Mouse (Mus musculus) hindbrain, postnatal 0 days (tissue): Measurements from ENCODE around the gene Dnm1. TPM values are rescaled to one million over a fixed set of nuclear protein-coding genes. Genes with fewer than 3 reads are reported as not detected.
A peak's percentile ranks its signal among the peaks of the same experiment; 100 is the strongest.

Experiments used
- ATAC-seq: fragments of 200-750 bp; cut with Nextera tagmentation; 2 replicates; pipeline ENCODE4 v1.8.0; 2017; ENCODE audit warnings: mild to moderate bottlenecking, moderate TSS enrichment, moderate library complexity
- DNase-seq: peaks from one replicate; pipeline ENCODE4 v3.0.0-alpha.2; 2015; ENCODE audit warnings: low spot score
- H3K27ac ChIP-seq: fragments of 300-500 bp; sonication (generic); 2 replicates; pipeline ENCODE4 v1.5.1; 2014; ENCODE audit warnings: mild to moderate bottlenecking
- H3K27me3 ChIP-seq: fragments of 300-500 bp; sonication (generic); 2 replicates; pipeline ENCODE4 v1.6.1; 2014; ENCODE audit warnings: low read length, mixed read lengths; ENCODE audit not compliant: insufficient read depth
- H3K36me3 ChIP-seq: fragments of 300-500 bp; sonication (generic); 2 replicates; pipeline ENCODE4 v1.6.1; 2014; ENCODE audit warnings: low read length, mixed read lengths; ENCODE audit not compliant: insufficient read depth
- H3K4me1 ChIP-seq: fragments of 300-500 bp; sonication (generic); 2 replicates; pipeline ENCODE4 v1.6.1; 2014; ENCODE audit warnings: antibody characterized with exemption, low read length, mixed read lengths; ENCODE audit not compliant: insufficient read depth
- H3K4me2 ChIP-seq: fragments of 300-500 bp; sonication (generic); 2 replicates; pipeline ENCODE4 v1.6.1; 2014; ENCODE audit warnings: low read depth, mild to moderate bottlenecking, low read length, moderate library complexity, mixed read lengths
- H3K4me3 ChIP-seq: fragments of 300-500 bp; sonication (generic); 2 replicates; pipeline ENCODE4 v1.5.1; 2014; ENCODE audit warnings: low read length
- H3K9ac ChIP-seq: fragments of 300-500 bp; sonication (generic); replicated peaks from 2 replicates; pipeline ENCODE4 v1.6.1; 2014; ENCODE audit warnings: mild to moderate bottlenecking, low read length, moderate library complexity, mixed read lengths
- H3K9me3 ChIP-seq: fragments of 300-500 bp; sonication (generic); 2 replicates; pipeline ENCODE4 v1.6.1; 2016; ENCODE audit warnings: low read length, mixed read lengths
- CTCF ChIP-seq: IDR thresholded peaks from 2 replicates; pipeline ENCODE4 v1.5.1; 2016; ENCODE audit warnings: antibody characterized with exemption, control low read depth, low read depth
- WGBS: fragments of 180-500 bp; shearing (Covaris S2); extraction: QIAGEN DNeasy Blood & Tissue Kit; methylation state at CpG from one replicate; pipeline ENCODE4 v1.1.7; 2014; 5-methylcytosine and 5-hydroxymethylcytosine counted together
- polyA plus RNA-seq: library from polyadenylated mRNA; unstranded; fragments of >200 nt; fragmentation: Nextera tagmentation; extraction: Ambion mirVana; gene quantifications from 2 replicates; pipeline ENCODE4 v1.2.1, GENCODE M21; 2015
- total RNA-seq: library from RNA; depleted of rRNA; stranded (reverse); fragments of >200 nt; gene quantifications from 2 replicates; pipeline ENCODE4 v1.2.3, GENCODE M21; 2014

Gene Dnm1
- total and polyA plus RNA-seq, 2 experiments from 2014 or later, result 96.9 to 190 TPM

DNA sequence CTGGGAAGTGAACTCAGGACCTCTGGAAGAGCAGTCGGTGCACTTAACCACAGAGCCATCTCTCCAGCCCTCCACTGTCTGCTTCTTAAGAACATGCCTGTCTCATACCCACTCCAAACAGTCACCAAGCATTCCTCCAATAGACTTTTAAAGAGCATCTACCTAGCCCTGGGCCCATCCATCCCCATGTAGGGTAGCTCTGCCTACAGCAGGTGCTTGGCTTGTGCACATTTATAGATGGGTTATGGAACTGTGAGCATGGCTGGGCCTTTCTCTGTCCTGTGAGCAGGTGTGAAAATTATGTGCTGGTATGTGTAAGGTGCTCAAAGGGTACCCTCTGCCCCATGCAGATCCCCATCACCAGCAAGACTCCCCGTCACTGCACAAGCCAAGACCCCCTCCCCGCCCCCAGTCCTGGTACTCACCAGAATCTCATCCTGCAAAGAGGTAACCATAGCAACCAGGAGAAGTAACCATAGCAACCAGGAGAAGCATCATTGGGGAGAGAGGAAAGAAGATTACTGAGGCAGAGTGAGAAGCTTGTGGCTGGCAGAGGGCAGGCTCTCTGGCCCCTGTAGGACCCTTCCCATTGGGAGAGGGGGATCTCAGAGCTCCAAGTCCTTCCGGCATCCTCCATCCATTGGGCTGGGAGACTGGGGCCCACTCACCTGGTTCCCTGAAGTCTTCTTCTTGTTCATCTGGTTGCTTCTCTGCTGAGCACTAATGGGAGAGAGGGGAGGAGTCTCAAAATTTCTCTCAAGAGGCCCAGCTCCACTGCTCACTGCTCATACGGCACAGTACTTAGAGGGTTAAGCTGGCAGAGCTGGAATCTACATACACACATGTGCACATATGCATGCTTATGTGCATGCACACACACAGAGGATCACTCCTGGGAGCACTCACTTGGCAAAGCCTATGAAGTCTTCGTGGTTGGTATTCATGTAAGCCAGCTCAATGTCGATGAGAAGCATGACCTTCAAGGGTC is 30.1 kb downstream of the Dnm1 start:
- ATAC-seq (peak; percentile 67), DNase-seq (peak; percentile 77)
- H3K4me1 ChIP-seq, result no peaks in the 10 kb centered on the region; the same call in 1 of the 2 replicates
- no peaks in the 10 kb centered on the region for H3K27me3 ChIP-seq
- TF ChIP-seq CTCF, result no peak
- H3K4me3 ChIP-seq, result no peak overlapping the region
- H3K36me3 ChIP-seq, result no peaks in the 10 kb centered on the region
- WGBS, result 54% methylated on average over 7 of the region's 7 CpGs
- no peak overlapping the region for H3K9ac ChIP-seq
- no peaks in the 10 kb centered on the region for H3K9me3 ChIP-seq
- peak overlapping the region; percentile 67 for H3K27ac ChIP-seq
- H3K4me2 ChIP-seq, result 0 out of 2 replicates have a peak overlapping the region, but pooled peaks have one; percentile 3

DNA sequence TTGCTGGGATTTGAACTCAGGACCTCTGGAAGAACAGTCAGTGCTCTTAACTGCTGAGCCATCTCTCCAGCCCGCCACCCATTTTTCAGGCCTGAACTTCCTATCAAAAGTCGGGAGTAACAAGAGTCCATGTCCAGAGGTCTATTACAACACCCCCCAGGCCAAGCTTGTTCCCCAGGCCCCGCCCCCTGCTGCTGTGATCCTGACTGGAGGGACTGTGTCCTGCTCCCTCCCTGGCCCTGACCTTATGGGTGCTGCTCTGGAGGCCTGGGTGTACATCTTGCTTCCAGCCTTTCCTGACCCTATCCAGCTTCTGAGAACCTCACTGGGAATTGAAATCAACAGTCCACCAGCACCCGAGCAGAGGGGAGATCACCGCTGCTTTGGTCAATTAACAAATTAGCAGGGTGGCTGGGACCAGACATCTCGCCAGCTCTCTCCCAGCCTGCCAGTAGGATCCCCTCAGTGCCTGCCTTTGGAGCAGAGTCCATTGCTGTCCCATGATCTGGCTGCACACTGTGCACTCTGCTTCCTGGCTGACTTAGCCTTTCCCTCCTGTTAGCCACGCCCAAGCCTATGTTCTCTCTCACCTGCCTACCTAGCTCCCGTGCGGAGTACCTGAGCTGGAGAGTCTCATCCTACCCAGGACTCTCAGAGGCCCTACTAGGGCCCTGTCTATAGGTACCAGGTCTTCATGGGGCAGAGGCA is 31.4 kb downstream of the Dnm1 start:
- WGBS, result 68% methylated on average over 9 of the region's 9 CpGs
- Histone ChIP-seq H3K9me3 (no peaks in the 10 kb centered on the region), H3K4me1 (no peaks in the 10 kb centered on the region; the same call in 1 of the 2 replicates), H3K4me2 (no peak overlapping the region), H3K27ac (peak overlapping the region; percentile 67; the same call in 1 of the 2 replicates), H3K9ac (no peak overlapping the region), H3K36me3 (no peaks in the 10 kb centered on the region), H3K27me3 (no peaks in the 10 kb centered on the region), H3K4me3 (no peak overlapping the region)
- DNase-seq, result no peak
- no peak for ATAC-seq
- TF ChIP-seq CTCF, result no peak

GRCm38 (mm10) chr2:32320721-32321120 is 32.4 kb downstream of the Dnm1 start:
- Histone ChIP-seq H3K9me3 (no peaks in the 10 kb centered on the region), H3K4me2 (no peak overlapping the region), H3K4me1 (no peaks in the 10 kb centered on the region; the same call in 1 of the 2 replicates), H3K36me3 (no peaks in the 10 kb centered on the region), H3K9ac (no peak overlapping the region), H3K27me3 (no peaks in the 10 kb centered on the region), H3K27ac (no peak overlapping the region), H3K4me3 (no peak overlapping the region)
- TF ChIP-seq CTCF, result no peak
- ATAC-seq (no peak), DNase-seq (no peak)
- WGBS, result 65% methylated on average over 11 of the region's 11 CpGs

DNA sequence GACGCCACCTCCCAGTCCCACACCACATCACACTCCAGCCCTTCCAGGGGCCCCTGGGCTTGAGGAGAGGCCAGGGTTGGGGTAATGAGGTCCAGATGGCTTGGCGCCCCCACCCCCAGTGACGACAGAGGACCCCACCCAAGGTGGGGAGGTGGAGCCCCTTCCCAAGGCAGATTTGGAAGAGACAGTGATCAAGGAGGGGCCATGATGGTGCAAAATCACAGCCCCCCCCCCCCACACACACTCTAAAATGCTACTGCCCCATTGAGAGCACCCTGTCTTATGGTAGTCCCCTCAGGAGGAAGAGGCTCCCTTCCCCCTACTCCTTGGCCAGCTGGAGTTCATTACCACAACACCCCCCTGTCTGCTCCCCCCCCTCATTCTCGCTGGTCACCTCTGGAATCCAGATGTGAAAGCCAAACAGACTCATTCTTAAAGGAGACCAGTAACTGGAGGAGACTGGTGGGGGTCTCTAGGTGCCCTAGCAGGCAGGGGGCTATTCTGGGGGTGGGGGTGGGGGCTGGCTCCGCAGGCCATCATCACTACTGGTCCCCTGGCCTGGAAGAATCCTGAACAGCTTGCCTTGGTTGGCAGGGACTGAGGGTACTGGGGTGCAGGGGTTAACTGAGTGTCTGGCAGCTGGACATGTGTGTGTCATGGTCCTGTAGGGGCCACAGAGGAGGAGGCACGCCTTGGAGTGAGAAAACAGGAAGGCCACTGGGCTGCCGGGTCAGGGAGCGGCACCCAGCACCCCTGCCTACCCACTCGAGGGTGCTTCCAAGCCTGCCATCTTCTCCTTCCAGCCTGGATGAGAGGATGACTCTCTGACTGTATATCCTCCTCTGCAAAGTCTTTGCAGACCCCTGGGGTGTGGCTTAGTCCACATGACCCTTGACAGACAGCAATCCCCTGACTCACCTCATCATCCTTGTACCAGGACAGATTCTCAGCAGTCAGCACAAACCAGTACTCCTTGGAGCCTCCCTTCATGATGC is 33.3 kb downstream of the Dnm1 start:
- Histone ChIP-seq H3K36me3 (no peaks in the 10 kb centered on the region), H3K27me3 (no peaks in the 10 kb centered on the region), H3K4me3 (no peak overlapping the region), H3K27ac (no peak overlapping the region), H3K9ac (no peak overlapping the region), H3K9me3 (no peaks in the 10 kb centered on the region), H3K4me1 (no peaks in the 10 kb centered on the region; the same call in 1 of the 2 replicates), H3K4me2 (no peak overlapping the region)
- ATAC-seq, result no peak
- WGBS, result 55% methylated on average over 9 of the region's 9 CpGs
- TF ChIP-seq CTCF, result no peak
- no peak for DNase-seq

- Histone ChIP-seq H3K9me3 (no peaks in the 10 kb centered on the region), H3K4me2 (peak overlapping the region; percentile 38), H3K27ac (no peak overlapping the region), H3K9ac (no peak overlapping the region), H3K4me1 (no peaks in the 10 kb centered on the region; the same call in 1 of the 2 replicates), H3K4me3 (no peak overlapping the region), H3K36me3 (no peaks in the 10 kb centered on the region), H3K27me3 (no peaks in the 10 kb centered on the region)
- TF ChIP-seq CTCF, result no peak
- DNase-seq, result no peak
- no peak for ATAC-seq
- 78% methylated on average over 14 of the region's 14 CpGs for WGBS
These were observed 34.2 kb downstream of the Dnm1 start for GRCm38 (mm10) chr2:32318709-32319585.
